Mouse (Mus musculus) liver, adult 2 months (tissue): ENCODE measurements at regions not wholly inside any gene's neighbourhood (a gene's known extent, or its start where the extent isn't known, plus 50 kb on each side); places are given as distances from the start of the nearest gene placed in this dataset.

Source experiments
- DNase-seq: peaks from one replicate; pipeline ENCODE4 v3.0.0-alpha.2; 2011; ENCODE audit warnings: low read depth, low spot score; ENCODE audit errors: extremely low read depth
- H3K27ac ChIP-seq: fragments of 200-500 bp; replicated peaks from 2 replicates; pipeline ENCODE4 v1.5.1; 2012; ENCODE audit warnings: low read depth, mild to moderate bottlenecking, control low read depth, inconsistent platforms, low read length; ENCODE audit not compliant: insufficient read depth
- H3K27me3 ChIP-seq: fragments of 200-500 bp; 2 replicates; pipeline ENCODE4 v1.6.1; 2012; ENCODE audit warnings: mild to moderate bottlenecking, moderate library complexity, low read length, inconsistent platforms; ENCODE audit not compliant: control insufficient read depth, insufficient read depth
- H3K36me3 ChIP-seq: fragments of 200-500 bp; 2 replicates; pipeline ENCODE4 v1.6.1; 2012; ENCODE audit warnings: low read length, inconsistent platforms; ENCODE audit not compliant: control insufficient read depth, insufficient read depth
- H3K4me1 ChIP-seq: fragments of 200-500 bp; 2 replicates; pipeline ENCODE4 v1.6.1; 2011; ENCODE audit warnings: low read length; ENCODE audit not compliant: control insufficient read depth, insufficient read depth
- H3K4me3 ChIP-seq: fragments of 200-500 bp; 2 replicates; pipeline ENCODE4 v1.5.1; 2011; ENCODE audit warnings: low read depth, mild to moderate bottlenecking, control low read depth, low read length, moderate library complexity; ENCODE audit not compliant: insufficient read depth
- H3K79me2 ChIP-seq: fragments of 200-500 bp; 2 replicates; pipeline ENCODE4 v1.6.1; 2012; ENCODE audit warnings: inconsistent platforms, mild to moderate bottlenecking, low read length, moderate library complexity; ENCODE audit not compliant: control insufficient read depth, insufficient read depth
- H3K9ac ChIP-seq: fragments of 200-500 bp; 2 replicates; pipeline ENCODE4 v1.6.1; 2012; ENCODE audit warnings: low read depth, mild to moderate bottlenecking, control low read depth, inconsistent platforms, low read length
- CTCF ChIP-seq: fragments of 200-500 bp; IDR thresholded peaks from 2 replicates; pipeline ENCODE4 v1.5.1; 2011; ENCODE audit warnings: low read depth, low read length, control low read depth
- POLR2A ChIP-seq: fragments of 200-500 bp; IDR thresholded peaks from 2 replicates; pipeline ENCODE4 v1.6.1; 2011; ENCODE audit warnings: low read length, control low read depth; ENCODE audit not compliant: insufficient read depth; ENCODE audit errors: extremely low read depth
- WGBS: fragments of 180-500 bp; shearing (Covaris S2); methylation state at CpG from one replicate; pipeline ENCODE4 v1.1.7; 2018; 5-methylcytosine and 5-hydroxymethylcytosine counted together

DNA sequence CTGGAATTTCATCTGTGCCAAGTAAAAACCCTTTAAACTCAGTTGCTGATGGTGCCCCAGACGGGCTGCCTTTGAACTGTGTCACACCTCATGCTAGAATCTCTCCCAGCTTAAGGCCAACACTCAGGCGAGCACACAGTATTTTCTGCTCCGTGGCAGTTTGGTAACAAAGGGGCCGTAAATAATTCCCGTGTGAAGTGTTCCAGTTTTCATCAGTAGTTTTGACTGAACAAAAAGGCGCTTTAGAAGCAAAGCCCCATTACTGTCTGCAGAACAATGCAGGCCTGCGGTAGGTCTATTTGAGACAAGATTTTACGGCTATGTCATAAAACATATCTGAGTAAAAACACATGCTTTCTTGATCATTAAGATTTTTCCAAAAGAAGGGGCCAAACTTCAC is 155.0 kb downstream of the 1700129C05Rik start:
- no peak for DNase-seq
- WGBS = 80% methylated on average over 8 of the region's 8 CpGs

GRCm38 (mm10) chr14:58985838-58986237 is 156.9 kb downstream of the 1700129C05Rik start:
- Histone ChIP-seq H3K9ac (no peak overlapping the region), H3K4me3 (no peak overlapping the region), H3K4me1 (no peaks in the 10 kb centered on the region), H3K36me3 (no peaks in the 10 kb centered on the region), H3K27ac (no peak overlapping the region), H3K79me2 (no peaks in the 10 kb centered on the region), H3K27me3 (no peaks in the 10 kb centered on the region)
- no peak for TF ChIP-seq POLR2A
- no peak for TF ChIP-seq CTCF
- WGBS = 86% methylated on average over 5 of the region's 5 CpGs
- DNase-seq = no peak

More for the DNA sequence above, 155.0 kb downstream of the 1700129C05Rik start:
- no peak overlapping the region for H3K9ac ChIP-seq
- H3K79me2 ChIP-seq = no peaks in the 10 kb centered on the region
- no peaks in the 10 kb centered on the region for H3K36me3 ChIP-seq
- TF ChIP-seq POLR2A = no peak
- no peak for TF ChIP-seq CTCF
- no peak overlapping the region for H3K4me3 ChIP-seq
- H3K4me1 ChIP-seq = no peaks in the 10 kb centered on the region
- H3K27me3 ChIP-seq = no peaks in the 10 kb centered on the region
- H3K27ac ChIP-seq = no peak overlapping the region

- TF ChIP-seq POLR2A (no peak), CTCF (no peak)
- Histone ChIP-seq H3K4me1 (no peaks in the 10 kb centered on the region), H3K79me2 (no peaks in the 10 kb centered on the region), H3K4me3 (no peak overlapping the region), H3K36me3 (no peaks in the 10 kb centered on the region), H3K27me3 (no peaks in the 10 kb centered on the region), H3K9ac (no peak overlapping the region), H3K27ac (no peak overlapping the region)
- no peak for DNase-seq
- WGBS = 84% methylated on average over 4 of the region's 4 CpGs
Observed at GRCm38 (mm10) chr14:58976791-58977190, 165.9 kb downstream of the 1700129C05Rik start.

DNA sequence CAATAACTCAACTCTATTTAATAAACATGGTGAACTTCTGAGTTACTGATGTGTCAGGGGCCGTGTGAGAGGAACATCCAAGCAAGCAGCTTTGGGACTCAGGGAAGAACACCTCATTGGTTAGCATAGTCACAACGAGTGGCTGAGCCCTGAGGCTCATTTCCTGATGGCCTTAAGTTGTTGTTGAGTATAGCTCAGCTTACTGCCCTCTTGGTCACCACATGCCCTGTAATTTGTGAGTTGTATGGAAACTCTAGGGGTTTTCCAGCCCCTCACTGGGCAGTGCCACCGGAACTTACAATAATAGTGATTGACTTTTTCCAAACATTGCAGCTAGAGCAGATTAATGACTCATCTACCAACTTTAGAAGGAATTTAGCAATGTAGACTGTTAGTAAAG is 173.4 kb downstream of the 1700129C05Rik start:
- Histone ChIP-seq H3K79me2 (no peaks in the 10 kb centered on the region), H3K9ac (no peak overlapping the region), H3K27ac (no peak overlapping the region), H3K4me3 (no peak overlapping the region), H3K36me3 (no peaks in the 10 kb centered on the region), H3K27me3 (no peaks in the 10 kb centered on the region), H3K4me1 (no peaks in the 10 kb centered on the region)
- WGBS = 75% methylated on average over 3 of the region's 3 CpGs
- DNase-seq = no peak
- TF ChIP-seq CTCF (no peak), POLR2A (no peak)

DNA sequence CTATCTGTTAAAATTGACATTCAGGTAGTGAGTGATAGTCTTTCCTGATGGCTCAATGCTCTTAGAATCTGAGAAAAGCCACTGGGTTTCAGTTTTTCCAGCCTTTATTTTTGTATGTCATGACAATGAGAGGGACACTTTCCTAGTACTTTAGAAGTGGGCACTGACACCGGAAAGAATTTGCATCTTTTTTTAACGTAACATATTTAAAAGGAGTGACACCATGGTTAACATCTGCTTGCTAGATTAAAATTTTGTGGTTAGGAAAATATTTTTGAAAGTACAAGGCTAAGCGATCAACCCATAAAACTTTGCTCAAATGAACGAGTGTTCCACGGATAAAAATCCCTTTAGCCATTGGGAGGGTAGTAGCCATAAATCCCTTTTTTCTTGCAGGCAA is 174.7 kb downstream of the 1700129C05Rik start:
- Histone ChIP-seq H3K4me3 (no peak overlapping the region), H3K27ac (no peak overlapping the region), H3K79me2 (no peaks in the 10 kb centered on the region), H3K9ac (no peak overlapping the region), H3K27me3 (no peaks in the 10 kb centered on the region), H3K36me3 (no peaks in the 10 kb centered on the region), H3K4me1 (no peaks in the 10 kb centered on the region)
- WGBS = 92% methylated on average over 5 of the region's 5 CpGs
- TF ChIP-seq CTCF = no peak
- no peak for TF ChIP-seq POLR2A
- no peak for DNase-seq

GRCm38 (mm10) chr14:58967163-58967562 is 175.5 kb downstream of the 1700129C05Rik start:
- Histone ChIP-seq H3K79me2 (no peaks in the 10 kb centered on the region), H3K4me3 (no peak overlapping the region), H3K27me3 (no peaks in the 10 kb centered on the region), H3K4me1 (no peaks in the 10 kb centered on the region), H3K27ac (no peak overlapping the region), H3K9ac (no peak overlapping the region), H3K36me3 (no peaks in the 10 kb centered on the region)
- no peak for DNase-seq
- WGBS = 67% methylated on average over 1 of the region's 1 CpGs
- TF ChIP-seq CTCF = no peak
- no peak for TF ChIP-seq POLR2A
